Mouse (Mus musculus): Measurements from ENCODE around the gene Mast1. TPM values are rescaled to one million over a fixed set of nuclear protein-coding genes. Genes with fewer than 3 reads are reported as not detected.
A peak's percentile ranks its signal among the peaks of the same experiment; 100 is the strongest.

The Mast1 gene
- total and polyA plus RNA-seq, 3 experiments: 0.07 to 0.16 (median 0.10) TPM

GRCm38 (mm10) chr8:84965731-84966291 is 28.7 kb upstream of the Mast1 start:
- no peaks in the 10 kb centered on the region for H3K79me2 ChIP-seq (replicated peaks; ENCODE audit: control insufficient read depth, insufficient read depth, low read length)
- peak; percentile 92 to 96 for DNase-seq
- H3K27me3 ChIP-seq (ENCODE audit: control insufficient read depth, insufficient read depth, low read length): no peaks in the 10 kb centered on the region
- H3K27ac ChIP-seq: peak overlapping the region; percentile 47
- H3K4me3 ChIP-seq: peak overlapping the region; percentile 61
- H3K9ac ChIP-seq (ENCODE audit: low read depth, low read length): peak overlapping the region; percentile 58
- H3K36me3 ChIP-seq (ENCODE audit: control insufficient read depth, insufficient read depth, low read length): no peaks in the 10 kb centered on the region
- WGBS: 1% methylated on average over 41 of the region's 41 CpGs
- TF ChIP-seq CTCF (IDR thresholded peaks at IDR 0.05) (no peak), POLR2A (IDR thresholded peaks at IDR 0.05; ENCODE audit: insufficient read depth, low read depth, low read length) (peak; percentile 75)
- intact Hi-C loops (cut with DNase I): loop anchor here (5.0 kb wide), 1 partner anchor 109 kb away; the partner anchor contains the start of gene Farsa
- peaks cover 17% of the 10 kb centered on the region for H3K4me1 ChIP-seq (ENCODE audit: control insufficient read depth, insufficient read depth, low read length)

- intact Hi-C loops (cut with DNase I): no loop called here
- no peak overlapping the region for H3K4me3 ChIP-seq
- 90% methylated on average over 4 of the region's 4 CpGs for WGBS
Observed at GRCm38 (mm10) chr8:84963952-84964351, 26.8 kb upstream of the Mast1 start.

GRCm38 (mm10) chr8:84959811-84960210 is 22.7 kb upstream of the Mast1 start:
- DNase-seq: peak in 1 of 2 experiments; percentile 58
- intact Hi-C loops (cut with DNase I): loop anchor here (5.0 kb wide), 1 partner anchor 37 kb away; no protein-coding TSS in a partner anchor

More at GRCm38 (mm10) chr8:84963952-84964351, 26.8 kb upstream of the Mast1 start:
- no peak overlapping the region for H3K27ac ChIP-seq
- H3K9ac ChIP-seq (ENCODE audit: low read depth, low read length): no peak overlapping the region
- no peaks in the 10 kb centered on the region for H3K79me2 ChIP-seq (replicated peaks; ENCODE audit: control insufficient read depth, insufficient read depth, low read length)
- H3K36me3 ChIP-seq (ENCODE audit: control insufficient read depth, insufficient read depth, low read length): no peaks in the 10 kb centered on the region
- H3K27me3 ChIP-seq (ENCODE audit: control insufficient read depth, insufficient read depth, low read length): no peaks in the 10 kb centered on the region
- DNase-seq: no peak
- H3K4me1 ChIP-seq (ENCODE audit: control insufficient read depth, insufficient read depth, low read length): peaks cover 11% of the 10 kb centered on the region
- TF ChIP-seq EP300 (IDR thresholded peaks at IDR 0.05; ENCODE audit: insufficient read depth, low read depth, low read length) (no peak), POLR2A (IDR thresholded peaks at IDR 0.05; ENCODE audit: insufficient read depth, low read depth, low read length) (no peak), CTCF (IDR thresholded peaks at IDR 0.05) (peak; percentile 22; the same call in 1 of the 2 replicates)

GRCm38 (mm10) chr8:84956768-84957167 is 19.6 kb upstream of the Mast1 start:
- H3K27ac ChIP-seq: no peak overlapping the region
- H3K36me3 ChIP-seq (ENCODE audit: control insufficient read depth, insufficient read depth, low read length): no peaks in the 10 kb centered on the region
- no peak overlapping the region for H3K4me3 ChIP-seq
- intact Hi-C loops (cut with DNase I): loop anchor here (5.0 kb wide), 1 partner anchor 41 kb away; no protein-coding TSS in a partner anchor
- H3K4me1 ChIP-seq (ENCODE audit: control insufficient read depth, insufficient read depth, low read length): no peaks in the 10 kb centered on the region
- DNase-seq: peak in 1 of 2 experiments; percentile 56
- H3K9ac ChIP-seq (ENCODE audit: low read depth, low read length): no peak overlapping the region
- 52% methylated on average over 2 of the region's 2 CpGs for WGBS
- TF ChIP-seq EP300 (IDR thresholded peaks at IDR 0.05; ENCODE audit: insufficient read depth, low read depth, low read length) (no peak), CTCF (IDR thresholded peaks at IDR 0.05) (peak; percentile 81)
- H3K27me3 ChIP-seq (ENCODE audit: control insufficient read depth, insufficient read depth, low read length): no peaks in the 10 kb centered on the region
- no peaks in the 10 kb centered on the region for H3K79me2 ChIP-seq (replicated peaks; ENCODE audit: control insufficient read depth, insufficient read depth, low read length)

More at GRCm38 (mm10) chr8:84959811-84960210, 22.7 kb upstream of the Mast1 start:
- Histone ChIP-seq H3K79me2 (replicated peaks; ENCODE audit: control insufficient read depth, insufficient read depth, low read length) (no peaks in the 10 kb centered on the region), H3K36me3 (ENCODE audit: control insufficient read depth, insufficient read depth, low read length) (no peaks in the 10 kb centered on the region), H3K9ac (ENCODE audit: low read depth, low read length) (no peak overlapping the region), H3K4me1 (ENCODE audit: control insufficient read depth, insufficient read depth, low read length) (no peaks in the 10 kb centered on the region), H3K27ac (peak overlapping the region; percentile 47; the same call in 1 of the 2 replicates), H3K4me3 (no peak overlapping the region), H3K27me3 (ENCODE audit: control insufficient read depth, insufficient read depth, low read length) (no peaks in the 10 kb centered on the region)
- TF ChIP-seq CTCF (IDR thresholded peaks at IDR 0.05) (no peak), EP300 (IDR thresholded peaks at IDR 0.05; ENCODE audit: insufficient read depth, low read depth, low read length) (no peak), POLR2A (IDR thresholded peaks at IDR 0.05; ENCODE audit: insufficient read depth, low read depth, low read length) (no peak)
- WGBS: 66% methylated on average over 7 of the region's 7 CpGs

- Histone ChIP-seq H3K4me3 (no peak overlapping the region), H3K79me2 (replicated peaks; ENCODE audit: control insufficient read depth, insufficient read depth, low read length) (no peaks in the 10 kb centered on the region), H3K36me3 (ENCODE audit: control insufficient read depth, insufficient read depth, low read length) (no peaks in the 10 kb centered on the region), H3K27me3 (ENCODE audit: control insufficient read depth, insufficient read depth, low read length) (no peaks in the 10 kb centered on the region), H3K4me1 (ENCODE audit: control insufficient read depth, insufficient read depth, low read length) (no peaks in the 10 kb centered on the region), H3K9ac (ENCODE audit: low read depth, low read length) (no peak overlapping the region), H3K27ac (no peak overlapping the region)
- intact Hi-C loops (cut with DNase I): no loop called here
- peak; percentile 61 to 66 for DNase-seq
- WGBS: 4% methylated on average over 18 of the region's 18 CpGs
- TF ChIP-seq POLR2A (IDR thresholded peaks at IDR 0.05; ENCODE audit: insufficient read depth, low read depth, low read length) (no peak), EP300 (IDR thresholded peaks at IDR 0.05; ENCODE audit: insufficient read depth, low read depth, low read length) (no peak), CTCF (IDR thresholded peaks at IDR 0.05) (no peak)
Observed at GRCm38 (mm10) chr8:84952612-84953255, 15.6 kb upstream of the Mast1 start.

GRCm38 (mm10) chr8:84949753-84950152 is 12.6 kb upstream of the Mast1 start:
- intact Hi-C loops (cut with DNase I): no loop called here
- peaks cover 8% of the 10 kb centered on the region for H3K27me3 ChIP-seq (ENCODE audit: control insufficient read depth, insufficient read depth, low read length)
- TF ChIP-seq CTCF (IDR thresholded peaks at IDR 0.05) (no peak), POLR2A (IDR thresholded peaks at IDR 0.05; ENCODE audit: insufficient read depth, low read depth, low read length) (no peak), EP300 (IDR thresholded peaks at IDR 0.05; ENCODE audit: insufficient read depth, low read depth, low read length) (no peak)

More at GRCm38 (mm10) chr8:84949753-84950152, 12.6 kb upstream of the Mast1 start:
- Histone ChIP-seq H3K36me3 (ENCODE audit: control insufficient read depth, insufficient read depth, low read length) (no peaks in the 10 kb centered on the region), H3K4me1 (ENCODE audit: control insufficient read depth, insufficient read depth, low read length) (no peaks in the 10 kb centered on the region), H3K27ac (no peak overlapping the region), H3K4me3 (no peak overlapping the region), H3K9ac (ENCODE audit: low read depth, low read length) (no peak overlapping the region), H3K79me2 (replicated peaks; ENCODE audit: control insufficient read depth, insufficient read depth, low read length) (no peaks in the 10 kb centered on the region)
- no peak for DNase-seq
- WGBS: 23% methylated on average over 12 of the region's 12 CpGs

Measured in heart, adult 2 months (tissue).